Mouse (Mus musculus): ENCODE data around the gene Ccdc47.

DNA sequence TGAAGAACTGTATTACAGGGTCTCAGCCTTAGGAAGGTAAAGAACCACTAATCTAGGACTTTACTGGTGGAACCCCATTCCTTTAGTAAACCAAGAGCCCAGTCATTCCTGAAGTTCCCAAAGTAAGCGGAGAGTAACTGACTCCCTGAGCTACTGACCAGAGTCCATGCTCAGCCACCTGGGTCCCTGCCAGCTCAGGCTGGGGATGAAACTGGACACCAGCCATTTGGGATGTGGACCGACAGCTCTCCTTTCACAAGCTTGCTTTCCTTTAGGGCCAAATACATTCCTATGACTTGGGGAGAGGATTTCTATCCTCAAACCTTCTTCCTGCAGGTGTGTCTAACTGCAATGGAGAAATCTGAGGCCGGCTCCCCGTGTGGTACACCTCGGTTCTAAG is 41.8 kb downstream of the Ccdc47 start:
- TF ChIP-seq POLR2A (IDR thresholded peaks at IDR 0.05; ENCODE audit: low read depth, low read length) = no peak
- no peak for TF ChIP-seq CTCF (IDR thresholded peaks at IDR 0.05; ENCODE audit: borderline replicate concordance, insufficient read depth, low read length)
